Mouse (Mus musculus) bone marrow, adult 2 months (tissue): Measurements from ENCODE around the gene Zbtb40. TPM values are rescaled to one million over a fixed set of nuclear protein-coding genes. Genes with fewer than 3 reads are reported as not detected.

Experiments
- H3K27ac ChIP-seq: fragments of 200-500 bp; 2 replicates; pipeline ENCODE4 v1.5.1; 2012; ENCODE audit warnings: low read depth, mild to moderate bottlenecking, control low read depth, inconsistent platforms, low read length; ENCODE audit not compliant: control insufficient read depth, poor library complexity, insufficient read depth
- H3K4me1 ChIP-seq: fragments of 200-500 bp; 2 replicates; pipeline ENCODE4 v1.6.1; 2011; ENCODE audit warnings: low read length; ENCODE audit not compliant: control insufficient read depth, insufficient read depth
- H3K4me3 ChIP-seq: fragments of 200-500 bp; replicated peaks from 2 replicates; pipeline ENCODE3; 2011; ENCODE audit warnings: mild to moderate bottlenecking, low read depth, low read length, control low read depth; ENCODE audit not compliant: control insufficient read depth
- CTCF ChIP-seq: fragments of 200-500 bp; IDR thresholded peaks from 2 replicates; pipeline ENCODE4 v1.5.1; 2011; ENCODE audit warnings: low read length, control low read depth; ENCODE audit not compliant: control insufficient read depth, insufficient read depth
- POLR2A ChIP-seq: fragments of 200-500 bp; IDR thresholded peaks from 2 replicates; pipeline ENCODE4 v1.6.1; 2011; ENCODE audit warnings: low read depth, mild to moderate bottlenecking, control low read depth, low read length, borderline replicate concordance; ENCODE audit not compliant: control insufficient read depth
- WGBS: fragments of 180-500 bp; shearing (Covaris S2); methylation state at CpG from one replicate; pipeline ENCODE4 v1.1.7; 2018; 5-methylcytosine and 5-hydroxymethylcytosine counted together
- polyA plus RNA-seq: library from polyadenylated mRNA; stranded (reverse); fragments of >200 nt; gene quantifications from 2 replicates; pipeline ENCODE4 v1.2.4, GENCODE M21; 2011; ENCODE audit warnings: low replicate concordance; ENCODE audit not compliant: missing spikeins, insufficient read depth, insufficient read length

Gene Zbtb40
- polyA plus RNA-seq, 1 experiment: 6.1 TPM

DNA sequence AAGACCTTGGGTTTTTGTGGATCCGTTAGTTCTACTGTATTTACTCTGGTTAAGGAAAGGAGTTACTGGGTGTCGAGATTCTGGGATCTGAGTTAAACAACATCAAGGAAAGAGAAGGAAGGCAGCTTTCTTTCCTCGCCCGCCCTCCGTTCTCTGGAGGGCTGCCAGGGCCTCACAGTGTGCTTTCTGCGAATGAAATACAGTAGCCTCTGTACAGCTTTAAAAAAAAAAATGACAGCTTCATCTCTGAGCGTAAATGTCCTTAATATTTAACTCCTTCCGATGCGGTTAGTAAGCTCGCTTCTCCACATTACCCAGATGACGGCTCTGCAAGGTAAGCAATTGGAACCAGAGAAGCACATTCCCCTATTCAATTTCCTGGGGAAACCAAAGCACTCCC lies 4.8 kb downstream of the Zbtb40 start:
- no peak for TF ChIP-seq POLR2A
- TF ChIP-seq CTCF: no peak
- Histone ChIP-seq H3K4me1 (no peaks in the 10 kb centered on the region), H3K27ac (no peak overlapping the region), H3K4me3 (no peak overlapping the region)
- 89% methylated on average over 11 of the region's 11 CpGs for WGBS

DNA sequence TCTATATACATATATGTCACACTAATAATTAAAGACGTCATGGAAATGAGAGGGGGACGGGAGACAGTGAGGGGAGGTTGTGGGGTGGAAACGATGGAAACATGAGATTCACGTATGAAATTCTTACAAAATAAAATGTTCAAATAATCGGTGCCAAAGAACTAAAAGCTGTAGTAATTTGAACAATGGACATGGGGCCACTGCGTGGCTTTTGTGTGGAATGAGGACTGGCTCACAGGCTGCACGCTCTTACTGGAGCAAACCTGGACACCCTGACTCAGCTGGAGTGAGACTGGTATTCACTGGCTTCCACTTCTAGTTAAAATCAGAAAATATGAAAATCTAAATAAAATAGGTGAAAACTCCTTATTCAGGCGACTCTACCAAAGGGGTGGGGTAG lies 6.6 kb downstream of the Zbtb40 start:
- WGBS: 86% methylated on average over 8 of the region's 8 CpGs
- Histone ChIP-seq H3K27ac (no peak overlapping the region), H3K4me1 (no peaks in the 10 kb centered on the region), H3K4me3 (no peak overlapping the region)
- TF ChIP-seq CTCF (no peak), POLR2A (no peak)

DNA sequence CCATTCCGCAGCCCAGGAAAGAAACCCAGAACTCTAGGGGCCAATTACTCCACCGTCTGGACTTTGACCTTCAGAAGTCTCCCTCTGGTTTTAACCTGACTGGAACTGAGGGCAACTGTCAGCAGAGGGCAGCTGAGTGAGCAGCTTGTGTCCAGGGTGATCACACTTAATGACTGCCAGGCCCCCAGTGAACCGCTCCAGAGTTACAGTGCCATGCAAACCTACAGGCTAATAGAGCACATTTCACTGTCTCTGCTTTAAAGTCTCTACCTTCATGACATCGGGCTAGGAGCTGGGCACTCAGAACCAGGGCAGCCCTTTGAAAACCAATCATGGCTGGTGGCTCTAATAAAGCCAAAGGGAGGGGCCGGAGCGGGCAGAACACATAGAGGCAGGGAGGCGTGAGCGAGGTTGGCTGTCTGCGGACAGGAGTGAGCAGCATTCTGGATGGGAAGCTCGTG lies 7.4 kb downstream of the Zbtb40 start:
- Histone ChIP-seq H3K27ac (no peak overlapping the region), H3K4me3 (no peak overlapping the region), H3K4me1 (no peaks in the 10 kb centered on the region)
- TF ChIP-seq CTCF: no peak
- TF ChIP-seq POLR2A: no peak
- WGBS: 89% methylated on average over 10 of the region's 10 CpGs

DNA sequence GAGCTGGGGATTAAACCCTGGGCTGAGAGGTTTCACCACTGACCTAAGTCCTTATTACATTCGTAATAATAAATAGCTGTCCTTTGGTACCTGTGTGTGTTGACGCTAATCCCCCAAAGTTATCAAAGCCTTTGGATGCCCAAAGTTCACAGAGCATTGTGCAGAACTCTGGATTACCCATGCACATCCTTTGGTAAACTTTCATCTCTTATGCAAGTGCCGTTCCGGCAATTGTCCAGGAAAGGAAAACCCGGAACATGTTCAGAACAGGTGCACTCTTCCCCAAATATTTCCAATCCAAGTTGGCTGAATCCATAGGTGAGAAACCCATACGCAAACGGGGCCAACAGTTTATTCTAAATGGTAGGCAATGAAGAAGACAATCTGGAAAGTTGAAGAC lies 9.2 kb downstream of the Zbtb40 start:
- no peaks in the 10 kb centered on the region for H3K4me1 ChIP-seq
- WGBS: 93% methylated on average over 7 of the region's 7 CpGs
- TF ChIP-seq POLR2A (no peak), CTCF (no peak)
- H3K4me3 ChIP-seq: no peak overlapping the region
- H3K27ac ChIP-seq: no peak overlapping the region

DNA sequence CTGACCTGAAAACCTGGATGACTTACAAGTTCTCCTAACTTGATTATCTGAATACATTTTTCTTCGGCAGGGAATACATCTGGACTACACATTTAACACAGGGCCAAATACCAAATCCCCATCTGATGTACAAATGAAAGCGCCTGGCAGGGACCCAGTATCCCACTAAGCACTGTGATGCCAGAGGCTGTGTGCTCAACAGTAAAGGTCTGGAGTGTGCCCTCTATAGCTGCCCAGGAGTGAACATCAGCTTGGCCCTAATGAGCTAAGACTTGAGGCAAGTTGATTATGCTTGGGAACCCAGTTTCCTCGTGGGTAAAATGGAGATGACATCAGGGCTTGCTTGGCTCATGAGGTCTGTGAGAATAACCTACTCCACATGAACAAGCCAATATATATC lies 10.1 kb downstream of the Zbtb40 start:
- TF ChIP-seq POLR2A (no peak), CTCF (no peak)
- Histone ChIP-seq H3K4me1 (no peaks in the 10 kb centered on the region), H3K27ac (no peak overlapping the region), H3K4me3 (no peak overlapping the region)
- 83% methylated on average over 3 of the region's 3 CpGs for WGBS

DNA sequence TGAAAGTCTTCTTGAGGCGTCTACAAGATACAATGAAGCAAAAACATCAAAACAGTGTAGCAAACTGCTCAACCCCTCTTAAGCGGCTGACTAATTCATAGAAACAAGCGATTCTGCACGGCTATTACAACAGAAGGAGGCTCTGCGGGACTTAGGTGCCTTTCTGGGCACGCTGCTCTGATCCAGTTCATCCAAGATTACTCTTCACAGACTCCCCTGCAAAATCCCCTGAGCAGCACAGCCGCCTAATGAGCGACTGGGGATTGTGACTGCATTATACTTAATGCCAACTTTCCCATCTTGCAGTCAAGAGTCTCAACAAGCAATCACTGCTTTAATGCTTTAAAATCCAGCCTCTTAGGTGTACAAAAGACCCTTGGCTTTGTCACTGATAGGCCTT lies 10.5 kb downstream of the Zbtb40 start:
- no peak overlapping the region for H3K27ac ChIP-seq
- TF ChIP-seq POLR2A (no peak), CTCF (no peak)
- H3K4me1 ChIP-seq: no peaks in the 10 kb centered on the region
- no peak overlapping the region for H3K4me3 ChIP-seq
- WGBS: 84% methylated on average over 8 of the region's 8 CpGs

DNA sequence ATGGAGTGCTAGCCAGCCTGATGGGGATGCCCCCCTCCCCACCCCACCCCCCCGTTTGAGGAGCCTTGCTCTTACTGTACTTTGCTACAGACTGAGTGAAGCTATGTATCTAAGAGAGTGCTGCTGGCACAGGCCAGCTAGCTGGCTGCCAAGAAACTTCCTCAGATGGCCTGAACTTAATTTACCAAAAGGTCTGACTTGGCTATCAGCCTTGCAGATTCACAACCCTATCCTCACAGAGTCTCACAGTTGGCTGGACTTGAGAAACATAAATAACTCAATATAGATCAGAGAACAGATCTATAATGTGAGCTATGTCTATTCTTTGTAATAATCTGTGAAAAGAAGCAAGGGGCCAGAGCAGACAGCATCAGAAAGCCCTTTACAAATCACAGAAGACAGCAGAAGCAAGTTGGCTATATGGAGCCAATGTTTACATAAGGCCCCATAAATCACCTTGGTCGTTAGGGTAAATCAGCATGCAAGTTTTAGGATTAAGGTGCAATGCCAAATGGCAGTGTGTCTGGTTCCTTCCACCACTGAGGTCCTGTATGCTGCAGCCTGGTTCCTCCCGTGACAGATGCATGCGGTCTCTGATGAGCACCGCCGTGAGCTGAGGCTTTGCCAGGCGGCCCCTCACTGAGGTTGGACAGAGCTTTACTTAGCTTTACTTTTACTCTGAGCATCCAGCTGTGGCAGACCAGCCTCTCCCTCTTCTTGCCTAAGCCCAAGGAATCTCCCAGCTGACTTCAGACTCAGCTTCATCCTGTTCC lies 15.3 kb downstream of the Zbtb40 start:
- no peaks in the 10 kb centered on the region for H3K4me1 ChIP-seq
- no peak for TF ChIP-seq CTCF
- no peak for TF ChIP-seq POLR2A
- H3K27ac ChIP-seq: no peak overlapping the region
- no peak overlapping the region for H3K4me3 ChIP-seq
- 75% methylated on average over 7 of the region's 7 CpGs for WGBS

DNA sequence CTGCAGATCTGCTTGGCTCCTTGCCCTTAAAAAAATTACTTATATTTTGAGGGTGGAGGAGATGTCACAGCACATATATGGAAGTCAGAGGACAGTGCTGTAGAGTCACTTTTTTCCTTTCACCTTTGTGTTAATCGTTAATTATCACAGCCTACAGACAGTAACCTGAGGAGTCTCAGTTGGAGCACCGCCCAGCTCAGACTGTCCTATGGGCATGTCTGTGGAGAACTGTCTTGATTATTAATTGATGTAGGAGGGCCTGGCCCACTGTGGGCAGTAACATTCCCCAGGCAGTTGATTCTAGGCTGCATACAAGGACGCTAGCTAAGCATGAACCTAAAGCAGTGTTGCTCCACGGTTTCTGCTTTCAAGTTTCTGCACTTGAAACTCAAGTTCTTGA lies 16.1 kb downstream of the Zbtb40 start:
- no peak overlapping the region for H3K27ac ChIP-seq
- TF ChIP-seq POLR2A (no peak), CTCF (no peak)
- no peak overlapping the region for H3K4me3 ChIP-seq
- WGBS: 80% methylated on average over 4 of the region's 4 CpGs
- no peaks in the 10 kb centered on the region for H3K4me1 ChIP-seq
